Mouse (Mus musculus): ENCODE data around the gene Chtop.

DNA sequence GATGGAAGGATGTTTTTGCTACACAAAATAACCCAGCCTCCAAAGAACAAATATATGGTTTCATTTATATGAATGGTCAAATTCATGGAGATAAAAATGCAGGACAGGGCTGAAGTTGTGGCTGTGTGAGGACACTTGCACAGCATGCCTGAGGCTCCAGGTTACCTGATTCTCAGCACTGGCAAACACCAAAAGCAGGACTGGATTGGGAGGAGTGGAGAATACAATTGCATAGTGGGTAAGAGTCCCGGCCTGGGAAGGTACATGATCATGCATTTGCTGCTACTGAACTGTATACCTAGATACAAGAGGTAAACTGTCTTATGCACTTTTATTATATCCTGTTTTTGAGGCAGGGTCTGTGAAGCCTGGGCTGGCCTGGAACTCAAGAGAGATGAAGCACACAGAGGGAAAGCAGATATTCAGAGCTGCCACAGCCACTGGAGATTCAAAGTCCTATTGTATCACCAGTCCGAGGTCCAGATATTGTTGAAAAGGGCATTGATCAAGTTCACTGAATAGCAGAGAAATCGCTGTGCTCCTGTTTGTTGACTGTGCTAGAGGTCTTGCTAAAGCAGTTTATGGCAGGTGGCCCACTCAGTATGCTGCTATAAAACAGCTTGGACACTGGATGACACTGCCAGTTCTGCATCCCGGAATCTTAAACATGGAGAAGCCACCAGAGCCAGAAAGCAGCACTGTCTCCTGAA lies 15.3 kb downstream of the Chtop start:
- TF ChIP-seq CTCF (IDR thresholded peaks at IDR 0.05; ENCODE audit: borderline replicate concordance, insufficient read depth, low read length) (no peak), POLR2A (IDR thresholded peaks at IDR 0.05; ENCODE audit: low read depth, low read length) (no peak)

Measured in embryonic fibroblast, embryonic 13.5 days (primary cell).